Mouse (Mus musculus) cerebellum, postnatal 10 days (tissue): ENCODE data around the gene 0610012G03Rik.

Source experiments
- DNase-seq, 2 experiments: peaks; one replicate each; pipeline ENCODE4 v3.0.0; 2021; ENCODE audit warnings: mixed read lengths in 2 of 2

0610012G03Rik gene

GRCm38 (mm10) chr16:31932255-31932654 is 16.0 kb downstream of the 0610012G03Rik start:
- DNase-seq, result peak in 1 of 2 experiments; percentile 34

GRCm38 (mm10) chr16:31931330-31931729 is 17.0 kb downstream of the 0610012G03Rik start:
- DNase-seq, result peak in 1 of 2 experiments; percentile 22

GRCm38 (mm10) chr16:31927412-31927811 is 20.9 kb downstream of the 0610012G03Rik start:
- no peak for DNase-seq

- no peak for DNase-seq
Measured at GRCm38 (mm10) chr16:31926547-31927182, 21.6 kb downstream of the 0610012G03Rik start.

- DNase-seq, result no peak
Measured at GRCm38 (mm10) chr16:31926091-31926490, 22.2 kb downstream of the 0610012G03Rik start.

GRCm38 (mm10) chr16:31924368-31924767 is 23.9 kb downstream of the 0610012G03Rik start:
- DNase-seq, result no peak

- DNase-seq, result peak; percentile 89 to 91
Measured at GRCm38 (mm10) chr16:31918248-31918724, 30.0 kb downstream of the 0610012G03Rik start.

- DNase-seq, result no peak
Measured at GRCm38 (mm10) chr16:31917776-31918175, 30.5 kb downstream of the 0610012G03Rik start.

- no peak for DNase-seq
Measured at GRCm38 (mm10) chr16:31910281-31910847, 37.9 kb downstream of the 0610012G03Rik start.

GRCm38 (mm10) chr16:31908959-31909358 is 39.3 kb downstream of the 0610012G03Rik start:
- no peak for DNase-seq

GRCm38 (mm10) chr16:31906896-31907295 is 41.4 kb downstream of the 0610012G03Rik start:
- DNase-seq, result no peak

- DNase-seq, result no peak
Measured at GRCm38 (mm10) chr16:31905891-31906825, 42.1 kb downstream of the 0610012G03Rik start.

- no peak for DNase-seq
Measured at GRCm38 (mm10) chr16:31905331-31905730, 43.0 kb downstream of the 0610012G03Rik start.

GRCm38 (mm10) chr16:31903239-31903638 is 45.1 kb downstream of the 0610012G03Rik start:
- no peak for DNase-seq

- DNase-seq, result no peak
Measured at GRCm38 (mm10) chr16:31901886-31902285, 46.4 kb downstream of the 0610012G03Rik start.

- peak; percentile 69 to 73 for DNase-seq
Measured at GRCm38 (mm10) chr16:31898546-31899326, 49.6 kb downstream of the 0610012G03Rik start.
